Mouse (Mus musculus) cerebellum, postnatal 4 days (tissue): ENCODE measurements at regions not wholly inside any gene's neighbourhood (a gene's known extent, or its start where the extent isn't known, plus 50 kb on each side); places are given as distances from the start of the nearest gene placed in this dataset.

ENCODE experiments used
- DNase-seq, 2 experiments: peaks; one replicate each; pipeline ENCODE4 v3.0.0; 2022; ENCODE audit warnings: low spot score in 2 of 2, mixed read lengths in 1 of 2

DNA sequence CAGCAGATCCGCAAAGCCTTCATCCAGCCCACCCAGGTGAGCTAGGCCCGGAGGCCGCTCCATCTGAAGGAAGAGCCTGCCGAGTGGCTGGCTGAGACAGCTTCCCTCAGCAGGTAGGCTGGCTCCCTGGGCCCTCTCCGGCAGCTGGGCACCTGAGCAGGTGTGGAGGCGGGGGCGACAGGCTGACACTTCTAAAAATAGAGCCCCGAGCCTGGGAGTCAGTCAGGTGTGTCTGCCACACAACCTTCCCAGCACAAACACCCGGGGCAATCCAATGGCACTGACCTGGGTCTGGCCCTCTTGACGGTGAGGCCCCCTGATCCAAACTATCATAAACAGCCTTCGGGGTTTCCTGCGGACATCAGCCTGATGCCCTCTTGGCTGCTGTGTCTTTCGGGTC, 58.5 kb downstream of the Zfp36l2 start:
- DNase-seq: no peak

DNA sequence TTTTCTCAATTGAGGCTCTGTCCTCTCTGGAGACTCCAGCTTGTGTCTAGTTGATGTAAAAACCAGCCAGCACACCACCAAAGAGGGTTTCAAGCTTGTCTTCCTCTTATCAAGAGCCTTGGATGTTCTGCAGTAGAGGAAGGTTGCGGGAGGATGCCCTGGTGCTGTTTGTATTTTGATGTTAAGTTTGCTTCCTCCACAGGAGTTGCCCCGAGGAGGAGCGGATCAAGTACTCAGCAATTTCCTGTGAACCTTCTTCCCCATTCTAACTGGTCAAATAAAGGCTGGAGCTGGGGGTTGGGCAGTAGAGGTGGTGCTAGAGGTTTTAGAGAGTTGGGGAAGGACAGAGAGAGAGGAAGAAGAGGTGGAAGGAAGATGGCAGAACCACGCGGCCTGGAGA, 59.5 kb downstream of the Zfp36l2 start:
- DNase-seq: no peak

DNA sequence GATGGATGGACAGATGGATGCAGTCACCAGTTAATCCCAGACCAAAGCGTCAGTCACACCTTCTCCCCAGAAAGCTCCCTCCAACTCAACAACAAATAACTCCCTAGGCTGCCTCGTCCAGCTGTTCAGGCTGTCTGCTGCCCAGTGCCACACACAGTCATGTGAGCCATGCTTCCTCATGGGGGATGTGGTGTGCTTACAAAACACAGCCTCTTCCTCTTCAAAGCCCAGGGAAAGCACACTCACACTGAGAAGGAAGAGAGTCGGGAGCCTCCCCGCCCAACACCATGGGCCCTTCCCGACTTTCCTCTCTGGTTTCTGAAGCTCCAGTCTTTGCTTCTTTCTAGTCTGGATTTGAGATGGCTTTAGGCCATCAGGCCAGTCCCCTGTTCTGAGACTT, 61.6 kb downstream of the Zfp36l2 start:
- no peak for DNase-seq

DNA sequence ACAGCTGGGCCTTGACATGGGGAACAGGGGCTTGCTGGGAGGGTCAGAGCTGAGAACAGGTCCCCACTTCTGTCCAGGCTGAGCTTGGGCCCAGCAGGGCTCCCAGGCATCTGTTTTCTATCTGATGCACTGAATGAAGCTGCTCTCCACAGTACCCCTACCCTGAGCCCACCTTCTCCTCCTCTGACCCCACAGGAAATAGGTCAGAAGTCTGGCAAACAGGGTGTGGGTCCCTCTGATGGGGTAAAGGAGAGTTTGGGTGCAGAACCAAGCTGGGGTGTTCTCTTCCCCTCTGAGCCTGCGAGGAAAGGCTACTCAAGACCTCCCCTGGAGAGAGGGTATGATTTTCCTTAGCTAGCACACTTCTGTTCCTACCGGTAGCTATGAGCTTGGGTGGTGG, 64.6 kb downstream of the Zfp36l2 start:
- no peak for DNase-seq

DNA sequence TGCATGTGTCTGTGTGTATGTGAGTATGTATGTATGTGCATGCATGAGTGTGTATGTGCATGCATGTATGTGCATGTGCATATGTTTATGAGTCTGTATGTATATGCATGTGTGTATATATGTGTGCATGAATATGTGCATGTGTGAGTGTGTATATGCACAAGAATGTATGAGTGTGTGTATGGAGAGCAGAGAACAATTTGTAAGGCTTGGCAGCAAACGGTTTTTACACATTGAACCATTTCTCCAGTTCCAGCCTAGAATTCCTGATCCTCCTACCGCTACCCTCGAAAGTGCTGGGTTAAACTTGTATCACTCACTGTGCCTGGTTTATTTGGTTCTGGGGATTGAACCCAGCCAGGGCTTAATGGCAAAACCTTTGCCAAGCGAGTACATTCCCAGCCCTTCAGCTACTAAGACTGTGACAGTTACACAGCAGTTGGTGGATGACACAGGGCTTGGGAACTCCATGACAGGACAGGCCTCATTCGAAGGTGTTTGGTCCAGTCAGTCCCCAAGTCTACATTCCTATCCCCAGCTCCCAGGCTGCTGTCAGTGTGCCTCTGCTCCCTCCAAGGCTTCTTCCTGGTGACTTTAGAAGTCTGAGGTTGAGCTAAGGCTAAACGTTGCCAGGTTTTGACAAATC, 65.1 kb downstream of the Zfp36l2 start:
- no peak for DNase-seq

DNA sequence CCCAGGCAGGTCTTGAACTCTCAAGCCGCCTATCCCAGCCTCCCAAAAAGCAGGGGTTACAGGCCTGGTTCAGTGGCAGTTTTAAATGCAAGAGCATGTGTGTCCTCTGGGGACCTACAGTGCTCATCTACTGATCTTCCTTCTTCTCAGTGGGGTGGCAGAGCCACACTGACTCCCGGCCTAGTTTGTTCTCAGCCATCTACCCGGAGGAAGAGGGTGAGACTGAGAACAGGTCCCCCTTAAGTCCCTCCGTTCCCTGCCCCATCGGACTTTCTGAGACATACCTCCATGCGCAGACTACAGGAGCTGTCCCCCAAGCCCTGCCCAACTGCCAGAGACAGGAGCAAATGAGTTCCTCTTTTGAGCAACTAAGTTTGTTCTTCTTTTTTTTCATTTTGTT, 66.5 kb downstream of the Zfp36l2 start:
- DNase-seq: no peak

DNA sequence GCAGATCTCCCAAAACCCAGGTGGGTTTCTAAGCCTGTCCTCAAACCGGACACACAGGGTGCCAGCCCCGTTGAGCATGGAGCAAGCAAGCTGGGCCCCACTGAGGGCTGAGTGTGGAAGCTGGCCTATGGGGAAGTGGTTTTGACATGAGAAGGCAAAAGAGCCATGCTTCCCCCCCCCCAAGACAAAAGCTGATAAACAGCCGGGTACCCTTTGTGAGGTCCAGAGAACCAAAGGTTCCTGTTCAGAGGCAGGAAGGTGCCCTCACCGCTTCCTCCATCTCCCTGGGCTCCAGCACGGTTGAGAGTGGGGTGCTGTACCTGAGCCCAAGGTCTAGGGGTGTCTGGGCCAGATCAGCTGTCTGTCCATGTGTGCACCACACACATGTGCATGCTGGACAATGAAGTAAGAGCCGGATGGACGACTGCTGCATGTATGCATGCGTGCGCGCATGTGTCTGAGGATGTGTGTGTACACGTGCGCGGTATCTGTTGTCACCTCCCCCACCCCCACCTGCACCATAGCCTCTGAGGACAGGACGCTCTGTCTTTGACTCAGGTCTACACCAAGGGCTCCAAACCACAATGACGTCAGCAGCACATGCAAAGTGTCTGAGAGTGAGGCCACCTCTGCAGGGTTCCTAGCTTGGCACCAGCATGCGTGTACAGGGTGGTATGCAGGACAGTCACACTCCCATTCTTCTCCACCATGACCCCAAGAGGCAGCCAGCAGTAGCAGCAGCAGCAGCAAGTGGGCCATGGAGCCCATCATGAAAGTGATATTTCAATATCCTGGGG, 68.3 kb downstream of the Zfp36l2 start:
- DNase-seq: no peak

DNA sequence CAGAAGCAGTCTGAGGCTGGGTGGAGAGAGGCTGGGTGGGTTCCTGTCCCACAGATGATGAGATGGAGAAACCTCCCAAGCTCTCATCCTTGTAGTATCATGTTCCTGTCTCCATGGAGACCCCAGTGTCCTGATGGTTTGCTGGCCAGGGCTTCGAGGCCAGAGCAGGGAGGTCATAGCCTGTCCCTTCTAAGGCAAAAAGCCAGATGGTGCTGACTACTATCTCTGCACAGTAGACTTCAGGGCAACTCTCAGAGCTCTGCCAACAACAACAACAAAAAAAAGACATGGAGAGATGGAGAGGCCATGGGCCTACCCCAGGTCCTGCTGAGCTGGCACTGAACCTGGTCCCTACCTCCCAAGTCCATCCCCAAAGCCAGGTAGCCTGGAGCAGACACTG, 69.0 kb downstream of the Zfp36l2 start:
- DNase-seq: no peak

DNA sequence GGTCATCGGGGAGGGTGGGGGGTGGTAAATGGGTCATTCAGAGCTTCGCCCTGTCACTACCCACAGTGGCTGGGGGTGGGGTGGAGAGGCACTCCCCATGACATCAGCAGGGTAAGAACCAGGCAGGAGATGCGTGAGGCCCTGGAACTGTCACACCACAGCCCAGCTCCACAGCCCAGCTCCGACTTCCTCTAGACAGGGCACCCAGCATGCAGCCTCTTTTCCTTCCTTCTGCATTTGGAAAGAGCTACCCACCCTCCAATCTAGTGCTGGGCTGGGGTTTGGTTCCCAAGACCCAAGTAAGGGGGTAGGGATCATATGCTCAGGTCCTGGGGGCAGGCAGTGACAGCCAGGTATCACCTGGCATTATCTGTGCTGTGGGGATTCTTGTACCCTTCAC, 69.5 kb downstream of the Zfp36l2 start:
- no peak for DNase-seq

DNA sequence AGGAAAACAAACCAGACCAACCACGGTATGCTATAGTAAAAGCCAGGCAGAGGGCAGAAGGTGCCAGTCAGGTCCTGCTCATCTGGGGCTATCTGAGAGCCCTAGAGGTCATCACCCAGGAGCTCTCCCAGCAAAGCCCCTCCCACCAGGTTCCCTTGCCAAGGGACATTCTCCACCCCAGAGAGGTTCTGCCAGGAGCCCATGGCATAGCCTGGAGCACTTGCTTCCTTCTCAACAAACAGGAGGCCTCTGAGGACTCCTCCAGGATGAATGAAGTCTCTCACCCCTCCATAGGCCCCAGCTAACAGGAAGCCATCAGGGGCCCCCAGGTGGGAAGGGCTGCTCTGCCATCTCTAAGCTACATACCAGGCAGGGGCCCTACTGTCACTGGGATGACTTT, 70.0 kb downstream of the Zfp36l2 start:
- DNase-seq: no peak

DNA sequence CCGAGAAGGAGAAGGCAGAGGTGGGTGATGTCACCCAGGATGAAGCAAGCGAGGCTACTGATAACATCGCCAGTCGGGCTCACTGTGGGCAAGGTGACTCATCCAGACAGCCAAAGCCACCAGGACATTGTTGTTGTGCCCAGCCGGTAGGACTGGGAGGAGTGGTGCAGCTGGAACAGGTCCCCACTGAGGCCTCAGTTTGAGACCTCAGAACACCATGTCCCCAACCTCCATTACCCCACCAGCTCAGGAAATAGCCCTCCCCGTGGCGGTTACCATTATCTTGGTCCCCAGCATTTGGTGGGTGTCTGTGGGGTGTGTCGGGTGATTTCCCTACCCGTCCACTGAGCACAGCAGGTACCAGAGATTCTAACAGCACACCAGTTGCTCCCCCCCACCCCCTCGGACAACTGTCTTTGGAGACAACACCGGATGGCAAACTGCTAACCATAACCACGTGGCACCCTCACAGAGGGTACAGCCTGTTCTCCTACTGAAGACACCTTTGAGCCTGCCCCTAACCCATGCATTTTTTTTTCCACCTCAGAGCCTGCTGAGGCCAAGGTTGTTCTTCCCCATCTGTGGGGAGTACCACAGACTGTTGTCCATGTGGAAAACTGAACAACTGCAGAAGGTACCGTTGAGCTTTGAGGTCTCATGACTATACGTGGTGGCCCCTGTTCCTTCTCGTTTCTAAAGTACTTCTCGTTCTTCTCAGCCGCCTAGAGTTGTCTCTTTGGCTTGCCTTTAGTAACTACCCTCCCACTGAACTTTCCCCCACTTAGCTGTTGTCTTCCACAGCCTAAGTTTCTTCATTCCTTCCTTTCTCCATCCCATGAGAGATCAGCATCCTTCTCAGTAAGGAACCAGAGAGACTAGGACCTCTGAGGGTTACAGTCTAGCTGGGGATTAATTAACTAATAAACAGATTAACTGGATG, 71.1 kb downstream of the Zfp36l2 start:
- no peak for DNase-seq

DNA sequence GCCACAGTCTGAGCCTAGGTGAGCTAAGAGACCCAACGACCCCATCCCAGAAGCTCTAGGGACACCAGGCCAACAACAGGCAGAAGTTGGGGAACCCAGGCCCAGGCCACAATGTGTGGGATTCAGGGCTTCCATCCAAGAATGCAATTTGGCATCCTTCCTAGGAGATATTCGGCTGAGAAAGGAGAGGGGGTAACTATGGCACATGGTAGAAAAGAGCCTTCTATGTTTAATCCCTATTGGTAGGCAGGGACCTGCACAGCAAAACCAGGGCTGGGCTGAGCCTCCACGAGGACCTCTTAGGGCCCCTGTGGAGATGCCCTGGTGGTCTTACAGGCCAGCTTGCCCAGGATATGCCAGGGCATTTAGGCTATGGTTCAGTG, 71.8 kb downstream of the Zfp36l2 start:
- DNase-seq: peak in 1 of 2 experiments; percentile 21

DNA sequence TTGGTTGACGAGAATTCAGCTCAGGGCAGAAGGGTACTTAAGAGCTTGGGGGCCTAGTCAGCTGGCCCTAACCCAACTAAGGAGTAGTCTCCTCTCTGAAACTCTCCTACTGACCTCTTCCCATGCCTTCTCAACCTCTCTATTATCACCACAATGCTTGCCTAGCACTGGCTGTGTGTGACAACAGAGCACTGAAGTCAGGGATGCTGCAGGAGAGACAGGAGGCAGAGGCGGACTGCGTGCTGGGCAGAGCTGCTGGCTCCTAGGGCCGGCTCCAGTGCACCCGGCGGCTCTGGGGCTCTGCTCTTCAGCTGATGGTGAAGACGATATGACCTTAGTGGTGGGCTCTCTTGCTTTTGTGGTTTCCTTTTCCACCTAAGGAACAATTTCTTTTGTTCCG, 72.6 kb downstream of the Zfp36l2 start:
- DNase-seq: no peak

DNA sequence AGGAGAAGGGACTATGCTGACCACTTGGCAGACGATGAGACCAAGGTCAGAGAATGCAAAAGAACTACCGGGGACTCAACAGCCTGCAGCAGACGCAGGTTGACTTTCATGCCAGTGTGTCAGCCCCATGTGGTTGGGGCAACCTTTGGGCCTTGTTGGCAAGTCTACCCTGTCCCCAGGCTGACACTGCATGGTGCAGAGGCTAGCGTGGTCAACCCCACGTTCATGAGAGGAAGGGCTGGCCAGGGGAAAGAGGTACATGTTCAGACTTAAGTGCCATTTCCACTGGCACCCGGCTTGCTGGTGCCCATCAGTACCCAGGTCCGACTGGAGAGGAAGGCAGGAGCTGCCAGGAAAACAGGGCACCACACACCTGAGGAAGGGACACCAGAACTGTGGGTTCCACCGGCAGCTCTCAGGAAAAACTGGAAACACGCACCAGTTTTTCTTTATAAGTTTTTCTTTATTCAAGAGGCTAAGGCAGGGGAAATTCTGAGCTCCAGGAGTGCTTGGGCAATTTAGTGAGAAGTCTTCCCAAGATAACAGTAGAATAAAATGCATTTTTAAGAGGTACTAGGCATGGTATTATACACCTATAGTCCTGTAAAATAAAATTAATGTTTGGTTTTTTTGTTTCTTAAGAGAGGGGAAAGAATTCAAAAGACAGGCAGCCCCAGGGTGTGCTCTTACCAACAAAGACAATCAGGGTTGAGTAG, 73.3 kb downstream of the Zfp36l2 start:
- DNase-seq: no peak

DNA sequence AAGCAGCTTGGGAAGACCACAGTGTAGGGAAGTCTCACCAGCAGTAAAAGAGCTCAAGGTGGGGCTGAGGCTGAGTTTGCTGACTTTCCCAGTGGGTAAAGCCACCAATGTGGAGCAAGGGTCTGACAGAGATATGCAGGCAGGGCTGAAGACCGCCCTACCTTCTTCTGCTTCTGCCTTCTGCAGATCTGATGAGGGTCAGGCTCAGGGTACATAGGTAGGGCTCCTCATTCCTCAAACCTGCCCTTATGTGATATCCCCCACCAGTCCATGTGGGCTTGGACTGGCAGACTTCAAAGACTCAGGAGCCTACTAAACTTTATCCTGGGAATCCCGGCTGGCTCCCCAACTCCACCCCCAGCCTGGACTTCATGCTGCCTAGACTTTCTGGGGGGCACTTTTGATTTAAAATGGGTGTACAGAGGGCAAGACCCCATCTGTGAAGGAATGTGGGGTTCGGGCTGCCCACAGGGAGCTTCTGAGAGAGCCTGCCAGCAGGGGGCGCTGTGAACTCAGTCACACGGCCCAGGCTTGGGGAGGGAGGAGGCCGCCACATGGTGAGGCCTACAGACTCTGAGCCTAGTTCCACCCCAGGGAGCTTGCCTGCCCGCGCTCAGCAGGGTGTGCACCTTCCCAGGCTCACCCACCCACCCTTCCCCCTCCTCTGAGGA, 74.0 kb downstream of the Zfp36l2 start:
- peak; percentile 54 to 65 for DNase-seq

DNA sequence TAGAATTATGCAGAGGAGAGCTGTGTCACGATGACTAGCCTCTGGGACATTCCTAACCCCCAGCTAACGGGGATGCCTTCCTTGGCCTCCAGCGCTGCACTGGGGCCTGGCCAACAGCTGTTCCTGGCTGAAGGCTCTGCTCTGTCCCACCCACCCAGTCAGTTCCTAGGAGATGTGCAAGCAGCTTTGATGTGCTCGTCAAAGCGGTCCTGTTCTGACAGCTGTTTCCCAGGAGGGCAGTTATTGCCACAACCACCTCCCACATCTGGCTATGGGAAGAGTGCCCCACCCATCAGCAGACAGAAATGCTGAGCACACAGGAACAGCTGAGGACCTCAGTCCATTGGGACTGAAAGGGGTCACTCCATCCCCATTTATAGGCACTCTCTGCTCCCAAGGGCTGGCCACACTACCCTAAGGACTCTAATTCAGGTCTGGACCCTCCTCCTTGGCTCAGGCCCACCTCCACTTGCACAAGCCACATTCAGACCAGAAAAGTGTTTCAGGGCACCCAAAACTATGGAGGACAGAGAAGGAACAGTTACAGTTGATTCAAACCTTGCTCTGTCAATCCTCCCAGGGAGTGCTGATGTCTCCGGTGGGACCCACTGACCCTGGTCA, 75.2 kb downstream of the Zfp36l2 start:
- DNase-seq: no peak

DNA sequence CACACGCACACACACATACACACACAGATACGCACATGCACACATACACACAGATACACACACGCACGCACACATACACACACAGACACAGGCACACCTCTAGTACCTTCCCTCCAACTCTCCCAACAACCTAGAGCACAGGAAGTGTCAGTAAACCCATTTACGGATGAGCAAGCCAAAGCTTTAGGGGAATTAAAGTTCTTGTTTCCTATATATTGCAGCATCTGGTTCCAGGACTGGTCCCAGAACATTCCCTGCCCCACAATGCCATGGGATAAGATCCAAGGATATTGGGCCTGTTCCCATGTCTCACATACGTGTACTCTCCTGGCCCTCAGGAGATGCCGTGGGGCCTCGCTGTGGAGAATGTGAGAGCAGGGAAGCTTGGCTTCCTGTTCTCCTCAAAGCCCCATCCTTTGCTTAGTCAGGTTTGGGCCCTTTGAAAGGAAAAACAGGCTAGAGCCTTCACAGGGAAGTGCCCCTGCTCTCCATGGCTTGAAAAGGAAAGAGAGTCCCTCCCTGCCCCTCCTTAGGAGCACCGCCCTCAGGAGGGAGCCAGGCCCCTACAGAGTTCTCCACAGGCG, 75.9 kb downstream of the Zfp36l2 start:
- DNase-seq: no peak

DNA sequence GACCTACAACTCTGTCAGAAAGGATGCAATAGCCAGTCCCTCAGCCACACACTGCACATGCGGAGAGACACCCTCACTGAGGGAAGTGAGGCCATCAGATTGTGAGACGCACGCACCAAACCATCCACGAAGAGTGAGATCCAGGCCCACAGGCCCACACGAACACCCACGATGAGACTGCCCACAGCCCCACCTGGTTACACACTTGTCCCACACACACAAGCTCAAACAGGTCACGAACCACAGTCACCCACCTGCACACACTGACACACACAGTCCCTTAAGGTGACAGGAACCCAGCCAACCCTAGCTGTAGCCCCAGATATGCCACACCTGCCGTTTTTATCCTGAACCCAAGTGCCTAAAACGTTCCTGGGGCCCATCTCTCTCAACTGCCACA, 76.8 kb downstream of the Zfp36l2 start:
- no peak for DNase-seq

DNA sequence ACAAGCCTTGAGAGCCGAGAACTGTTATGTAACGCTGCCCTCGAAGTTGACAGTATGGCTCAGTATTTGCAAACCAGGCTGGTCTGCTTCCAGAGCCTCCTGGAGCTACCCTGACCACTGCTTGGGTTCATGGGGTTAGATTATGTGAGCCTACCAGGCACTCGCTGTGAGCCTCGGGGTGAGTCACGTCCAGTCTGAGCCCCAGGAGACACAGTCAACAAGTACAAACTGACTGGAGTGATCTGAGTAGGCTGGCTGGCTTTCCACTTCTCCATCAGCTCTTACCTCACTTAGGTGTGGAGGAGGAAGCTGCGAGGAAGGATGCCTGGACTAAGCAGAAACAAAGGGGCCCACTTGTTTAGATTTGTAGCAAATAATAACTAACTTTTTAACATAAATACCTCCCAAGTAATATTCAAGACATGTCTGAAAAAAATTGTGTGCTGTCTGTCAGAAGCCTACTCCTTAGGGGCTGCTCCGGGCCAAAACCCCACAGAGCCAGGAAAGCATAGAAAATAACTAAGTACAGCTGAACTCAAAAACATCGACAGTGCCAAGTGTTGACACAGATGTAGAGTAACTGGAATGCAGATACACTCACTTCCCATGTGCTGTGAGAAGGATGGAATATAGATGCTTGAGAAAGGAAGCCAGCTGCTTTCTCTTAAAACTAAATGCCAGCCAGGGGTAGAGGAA, 77.6 kb downstream of the Zfp36l2 start:
- no peak for DNase-seq
